Mouse (Mus musculus) CH12.LX (cell line): ENCODE measurements at regions not wholly inside any gene's neighbourhood (a gene's known extent, or its start where the extent isn't known, plus 50 kb on each side); places are given as distances from the start of the nearest gene placed in this dataset.
A peak's percentile ranks its signal among the peaks of the same experiment; 100 is the strongest.

ENCODE experiments used
- DNase-seq: peaks from one replicate; pipeline ENCODE4 v3.0.0-alpha.2; 2013; ENCODE audit errors: extremely low read depth
- H3K27ac ChIP-seq: 2 replicates; pipeline ENCODE4 v1.5.1; 2012; ENCODE audit warnings: low read depth, mild to moderate bottlenecking, control low read depth, moderate library complexity; ENCODE audit not compliant: insufficient read depth
- H3K27me3 ChIP-seq: replicated peaks from 2 replicates; pipeline ENCODE3; 2012; ENCODE audit warnings: inconsistent platforms
- H3K36me3 ChIP-seq, 2 experiments: replicated peaks in 1 of 2; 2 replicates each; pipeline versions ENCODE3 to v1.6.1; 2012; ENCODE audit warnings: inconsistent platforms in 1 of 2, low read length in 1 of 2, mild to moderate bottlenecking in 1 of 2, mixed read lengths in 1 of 2, moderate library complexity in 1 of 2; ENCODE audit not compliant: control insufficient read depth in 1 of 2, insufficient read depth in 1 of 2
- H3K4me1 ChIP-seq, 2 experiments: 2 replicates each; pipeline ENCODE4 v1.6.1; 2012; ENCODE audit warnings: inconsistent platforms in 1 of 2, moderate library complexity in 1 of 2; ENCODE audit not compliant: insufficient read depth in 2 of 2, control insufficient read depth in 1 of 2
- H3K4me2 ChIP-seq: 2 replicates; pipeline ENCODE4 v1.6.1; 2012; ENCODE audit warnings: low read depth, mild to moderate bottlenecking, control low read depth; ENCODE audit not compliant: poor library complexity, insufficient read depth, severe bottlenecking
- H3K4me3 ChIP-seq, 3 experiments: fragments of 150-350 bp in 1 of 3; sonication (generic) in 1 of 3; replicated peaks in 1 of 3; 2 replicates each; pipeline versions ENCODE3 to v1.5.1; 2011 to 2012; ENCODE audit warnings: low read depth in 2 of 3, low read length in 2 of 3, mild to moderate bottlenecking in 2 of 3, moderate library complexity in 2 of 3, control low read depth in 1 of 3, improper control_type of control experiment in 1 of 3, inconsistent platforms in 1 of 3, mixed read lengths in 1 of 3; ENCODE audit not compliant: poor library complexity in 1 of 3
- H3K79me2 ChIP-seq: replicated peaks from 2 replicates; pipeline ENCODE4 v1.6.1; 2012; ENCODE audit warnings: mild to moderate bottlenecking, moderate library complexity; ENCODE audit not compliant: control insufficient read depth, poor library complexity, insufficient read depth, severe bottlenecking; ENCODE audit errors: extremely low read depth
- H3K9ac ChIP-seq: 2 replicates; pipeline ENCODE4 v1.6.1; 2012; ENCODE audit warnings: low read depth, mild to moderate bottlenecking, control low read depth, moderate library complexity; ENCODE audit not compliant: insufficient read depth
- H3K9me3 ChIP-seq: replicated peaks from 2 replicates; pipeline ENCODE3; 2012; ENCODE audit warnings: low read length, inconsistent platforms, mixed read lengths
- CHD1 ChIP-seq: IDR thresholded peaks from 2 replicates; pipeline ENCODE4 v1.6.1; 2012; ENCODE audit warnings: low read depth, low read length, improper control_type of control experiment, inconsistent platforms
- CTCF ChIP-seq, 2 experiments: IDR thresholded peaks in 1 of 2; conservative IDR thresholded peaks in 1 of 2; 2 replicates each; pipeline ENCODE4 v1.5.1; 2011 to 2012; ENCODE audit warnings: low read depth in 2 of 2, low read length in 2 of 2, improper control_type of control experiment in 1 of 2, inconsistent platforms in 1 of 2, mild to moderate bottlenecking in 1 of 2, moderate library complexity in 1 of 2
- E2F4 ChIP-seq: IDR thresholded peaks from 2 replicates; pipeline ENCODE4 v1.6.1; 2011; ENCODE audit warnings: low read depth, low read length, improper control_type of control experiment; ENCODE audit not compliant: insufficient replicate concordance
- GABPA ChIP-seq: IDR thresholded peaks from 2 replicates; pipeline ENCODE4 v1.6.1; 2012; ENCODE audit warnings: low read depth, low read length, improper control_type of control experiment, inconsistent platforms; ENCODE audit not compliant: insufficient replicate concordance
- JUN ChIP-seq: IDR thresholded peaks from 2 replicates; pipeline ENCODE4 v1.6.1; 2011; ENCODE audit warnings: low read depth, mild to moderate bottlenecking, low read length, improper control_type of control experiment, moderate library complexity; ENCODE audit not compliant: insufficient read depth
- MAFK ChIP-seq: IDR thresholded peaks from 2 replicates; pipeline ENCODE4 v1.6.1; 2011; ENCODE audit warnings: low read length, improper control_type of control experiment; ENCODE audit not compliant: insufficient replicate concordance
- MAZ ChIP-seq: IDR thresholded peaks from 2 replicates; pipeline ENCODE4 v1.6.1; 2012; ENCODE audit warnings: low read depth, mild to moderate bottlenecking, inconsistent platforms, low read length, improper control_type of control experiment, moderate library complexity
- MXI1 ChIP-seq: IDR thresholded peaks from 2 replicates; pipeline ENCODE4 v1.6.1; 2011; ENCODE audit warnings: mild to moderate bottlenecking, low read depth, low read length, improper control_type of control experiment
- PAX5 ChIP-seq: IDR thresholded peaks from 2 replicates; pipeline ENCODE4 v1.6.1; 2012; ENCODE audit warnings: low read length, inconsistent platforms, mixed read lengths
- RAD21 ChIP-seq: IDR thresholded peaks from 2 replicates; pipeline ENCODE4 v1.6.1; 2011; ENCODE audit warnings: low read depth, mild to moderate bottlenecking, low read length, improper control_type of control experiment, moderate library complexity
- SIN3A ChIP-seq: IDR thresholded peaks from 2 replicates; pipeline ENCODE4 v1.6.1; 2012; ENCODE audit warnings: low read length, improper control_type of control experiment, inconsistent platforms
- TBP ChIP-seq: conservative IDR thresholded peaks from 2 replicates; pipeline ENCODE4 v1.6.1; 2011; ENCODE audit warnings: low read depth, low read length, improper control_type of control experiment
- TCF12 ChIP-seq: IDR thresholded peaks from 2 replicates; pipeline ENCODE4 v1.6.1; 2014; ENCODE audit warnings: low read depth, mild to moderate bottlenecking, inconsistent platforms, low read length, improper control_type of control experiment
- UBTF ChIP-seq: IDR thresholded peaks from 2 replicates; pipeline ENCODE4 v1.6.1; 2012; ENCODE audit warnings: low read depth, mild to moderate bottlenecking, inconsistent platforms, low read length, improper control_type of control experiment, moderate library complexity
- USF1 ChIP-seq: IDR thresholded peaks from 2 replicates; pipeline ENCODE4 v1.6.1; 2014; ENCODE audit warnings: low read depth, mild to moderate bottlenecking, inconsistent platforms, low read length, improper control_type of control experiment
- ZC3H11A ChIP-seq: IDR thresholded peaks from 2 replicates; pipeline ENCODE4 v1.6.1; 2012; ENCODE audit warnings: low read depth, mild to moderate bottlenecking, inconsistent platforms, low read length, improper control_type of control experiment
- ZNF384 ChIP-seq: IDR thresholded peaks from 2 replicates; pipeline ENCODE4 v1.6.1; 2012; ENCODE audit warnings: low read depth, low read length, improper control_type of control experiment, inconsistent platforms
- dilution Hi-C: fragments of 300-500 bp; cut with MboI; formaldehyde crosslinking; loops from 2 replicates; pipeline ENCODE4 v1.14.3; 2020; ENCODE audit warnings: low sequenced_read_pairs; ENCODE audit not compliant: extremely low pct_unique_long_range_greater_than_20kb, extremely low pct_ligation_motif_present
- in situ Hi-C: fragments of 300-500 bp; cut with MboI; formaldehyde crosslinking; loops from 3 replicates; pipeline ENCODE4 v1.14.3; 2019; ENCODE audit warnings: low sequenced_read_pairs, low pct_ligation_motif_present, low pct_unique_long_range_greater_than_20kb, mixed read lengths

DNA sequence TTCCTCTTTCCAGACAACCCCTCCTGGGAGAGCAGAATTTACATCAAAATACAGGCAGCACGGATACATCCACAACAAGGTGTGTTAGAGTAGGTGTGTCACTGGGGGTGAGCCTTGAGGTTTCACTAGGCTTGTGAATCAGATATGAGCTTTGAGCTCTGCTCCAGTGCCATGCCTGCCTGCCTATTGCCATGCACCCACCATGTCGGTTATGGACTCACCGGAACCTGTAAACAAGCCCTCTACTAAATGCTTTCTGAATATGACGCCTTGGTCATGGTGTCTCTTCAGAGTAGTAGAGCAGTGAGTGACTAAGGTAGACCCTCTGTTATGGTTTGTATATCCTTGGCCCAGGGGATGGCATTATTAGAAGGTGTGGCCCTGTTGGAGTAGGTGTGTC, 52.3 kb upstream of the Stt3b start:
- Histone ChIP-seq H3K27ac (no peak overlapping the region), H3K4me3 (no peak overlapping the region), H3K36me3 (no peaks in the 10 kb centered on the region), H3K27me3 (no peaks in the 10 kb centered on the region), H3K9me3 (peaks cover 14% of the 10 kb centered on the region), H3K79me2 (no peaks in the 10 kb centered on the region), H3K4me1 (peaks cover 2 to 29% of the 10 kb centered on the region in 2 experiments; a peak in 3 of 4 replicates), H3K9ac (no peak overlapping the region), H3K4me2 (no peak overlapping the region)
- TF ChIP-seq GABPA (no peak), MXI1 (no peak)
- no peak for DNase-seq
- in situ Hi-C loops (loop anchor here (5.0 kb wide), 1 partner anchor 40 kb away; no protein-coding TSS in a partner anchor), dilution Hi-C loops (no loop called here)

DNA sequence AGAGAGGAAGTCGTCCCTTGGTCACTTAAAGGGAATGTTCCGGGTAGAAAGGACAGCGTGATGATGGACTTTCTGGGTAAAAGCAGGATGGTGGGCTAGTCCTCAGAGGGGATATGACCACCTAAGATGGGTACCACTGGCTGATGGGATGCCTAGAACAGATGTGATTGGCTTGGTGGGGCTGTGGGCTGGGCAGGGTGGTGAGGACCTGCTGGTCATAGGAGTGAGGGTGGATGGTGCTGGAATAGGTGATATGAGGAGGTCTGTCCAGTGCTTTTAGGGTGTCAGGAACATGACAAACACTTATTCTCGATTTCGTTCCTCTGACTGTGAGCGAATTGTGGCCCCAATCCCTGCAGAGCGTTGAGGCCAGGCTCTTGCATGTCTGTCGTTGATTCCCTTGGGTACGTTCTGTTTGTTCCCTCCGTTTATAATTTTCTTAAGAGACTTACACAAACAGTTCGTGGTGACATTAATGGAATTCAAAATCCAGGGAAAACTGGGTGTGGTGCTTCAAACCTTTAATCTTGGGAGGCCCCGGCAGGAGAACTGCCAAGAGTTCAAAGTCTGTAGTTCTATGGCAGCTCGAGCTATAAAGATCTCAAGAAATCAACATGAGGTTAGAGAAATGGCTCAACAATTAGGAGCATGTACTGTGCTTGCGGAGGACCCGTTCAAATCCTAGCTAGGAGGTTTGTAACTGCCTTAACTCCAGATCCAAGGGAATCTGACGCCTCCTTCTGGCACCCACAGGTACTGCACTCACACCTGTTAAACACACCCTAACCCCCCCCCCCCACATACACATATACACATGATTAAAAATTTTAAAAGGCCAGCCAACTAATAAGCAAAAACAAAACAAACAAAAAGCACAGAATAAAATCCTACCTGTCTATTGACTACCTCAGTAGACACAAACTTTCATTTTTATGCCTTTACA, 55.0 kb upstream of the Stt3b start:
- H3K9me3 ChIP-seq, result peaks cover 11% of the 10 kb centered on the region
- H3K9ac ChIP-seq, result no peak overlapping the region
- H3K27ac ChIP-seq, result no peak overlapping the region
- H3K4me2 ChIP-seq, result no peak overlapping the region
- H3K4me3 ChIP-seq, result no peak overlapping the region
- dilution Hi-C loops (no loop called here), in situ Hi-C loops (loop anchor here (5.0 kb wide), 1 partner anchor 37 kb away; no protein-coding TSS in a partner anchor)
- no peaks in the 10 kb centered on the region for H3K79me2 ChIP-seq
- DNase-seq, result no peak
- H3K4me1 ChIP-seq, result peaks cover 2 to 25% of the 10 kb centered on the region in 2 experiments; a peak in 3 of 4 replicates
- TF ChIP-seq ZC3H11A (no peak), RAD21 (peak; percentile 4), CTCF (conservative IDR thresholded peaks at IDR 0.05 in 1 of 2, IDR thresholded peaks at IDR 0.05 in 1 of 2; ENCODE audit: low read depth in 2 of 2, low read length in 2 of 2) (peak in 1 of 2 experiments; percentile 33; a peak in 2 of 4 replicates)
- no peaks in the 10 kb centered on the region for H3K27me3 ChIP-seq
- no peaks in the 10 kb centered on the region for H3K36me3 ChIP-seq

GRCm38 (mm10) chr9:115367808-115368207, 57.6 kb upstream of the Stt3b start:
- Histone ChIP-seq H3K4me2 (no peak overlapping the region), H3K27ac (no peak overlapping the region)
- no peak for DNase-seq

More at GRCm38 (mm10) chr9:115367808-115368207, 57.6 kb upstream of the Stt3b start:
- no peaks in the 10 kb centered on the region for H3K79me2 ChIP-seq
- H3K36me3 ChIP-seq, result no peaks in the 10 kb centered on the region
- TF ChIP-seq UBTF (no peak), SIN3A (no peak), MAZ (no peak), TCF12 (no peak), JUN (no peak), CHD1 (no peak), TBP (no peak), MAFK (no peak), PAX5 (no peak), ZNF384 (no peak), E2F4 (no peak), GABPA (no peak), RAD21 (no peak), USF1 (no peak)
- TF ChIP-seq, all 38 proteins: peak for 0
- dilution Hi-C loops (no loop called here), in situ Hi-C loops (no loop called here)
- Histone ChIP-seq H3K9me3 (peaks cover 11% of the 10 kb centered on the region), H3K4me1 (peaks cover 0 to 6% of the 10 kb centered on the region in 2 experiments; a peak in 1 of 4 replicates), H3K27me3 (no peaks in the 10 kb centered on the region), H3K4me3 (no peak overlapping the region), H3K9ac (no peak overlapping the region)
